8 mouse cellular contexts compared by ENCODE assay signal in the genomic region with DNA sequence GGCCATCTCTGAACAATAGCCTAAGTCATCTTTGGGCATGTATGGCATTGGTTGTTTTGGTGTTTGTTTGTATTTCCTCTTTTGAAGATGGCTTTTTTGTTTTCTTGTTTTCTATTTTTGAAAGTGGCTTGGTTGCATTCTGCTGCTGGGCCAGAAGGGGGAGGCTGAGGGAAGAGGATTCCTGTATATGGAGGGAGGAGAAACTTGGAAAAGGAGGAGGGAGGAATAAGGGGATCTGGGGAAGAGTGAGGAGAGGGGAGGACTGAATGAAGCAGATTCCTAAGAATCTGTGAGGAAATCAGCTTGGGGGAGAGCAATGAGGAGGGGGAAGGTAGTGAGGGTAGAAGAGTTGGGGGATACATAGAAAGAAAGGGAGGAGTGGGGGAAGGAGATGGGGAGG.
DNase-seq lines count a peak whose midpoint lies in the region; ATAC-seq and TF ChIP-seq lines count a peak whose summit lies in the region.
"Had no signal": no experiment of that assay in that cellular context is flagged by ENCODE, and none has a peak within 500 bp of the region (broad histone marks: within the 10 kb centered on the region; RNA-seq: fewer than 3 reads in every experiment).

No protein-coding gene starts in this region.

- H3K27ac ChIP-seq in layer of hippocampus, adult 2 months, result no peak overlapping the region
- H3K27ac ChIP-seq: stomach, embryonic 15.5 days had no signal

- peak; percentile 70 for ATAC-seq in frontal cortex, adult (ENCODE audit: low TSS enrichment)

- peak; percentile 15 to 34 for DNase-seq in layer of hippocampus, adult 2 months (ENCODE audit: low spot score in 2 of 2)
- no peak for DNase-seq in layer of hippocampus, adult 9-11 months
- peak; percentile 25 for DNase-seq in ZHBTc4 (ENCODE audit: low read depth, low spot score)
- DNase-seq in cerebellum, adult 11-12 months, result peak; percentile 30
- DNase-seq in lung, postnatal 36 days, result peak; percentile 33
- no peak for DNase-seq in spleen, postnatal 4 days (ENCODE audit: low spot score in 2 of 2)

- peak; percentile 82 for TF ChIP-seq CTCF in layer of hippocampus, adult 2 months (conservative IDR thresholded peaks at IDR 0.05)

- no peak overlapping the region for H3K4me3 ChIP-seq in layer of hippocampus, adult 2 months
- H3K4me3 ChIP-seq: stomach, embryonic 15.5 days had no signal

Comparison
In these comparisons a context has a peak if more than half of its experiments do, and no peak if none do; other contexts are left out.
1. DNase-seq: peak in layer of hippocampus, adult 2 months (2 of 2), ZHBTc4 (single experiment), cerebellum, adult 11-12 months (single experiment) and lung, postnatal 36 days (single experiment); none in layer of hippocampus, adult 9-11 months (single experiment) and spleen, postnatal 4 days (0 of 2).